Mouse (Mus musculus) neural tube, embryonic 13.5 days (tissue): ENCODE data around the gene Tmem17. TPM values are rescaled to one million over a fixed set of nuclear protein-coding genes. Genes with fewer than 3 reads are reported as not detected.

Experiments
- polyA plus RNA-seq: library from polyadenylated mRNA; unstranded; fragments of >200 nt; fragmentation: Nextera tagmentation; extraction: Ambion mirVana; gene quantifications from 2 replicates; pipeline ENCODE4 v1.2.1, GENCODE M21; 2015

Tmem17 gene
- polyA plus RNA-seq, 1 experiment from 2014 or later, result 20.8 TPM

Other genes with a start within 250 kb of the Tmem17 start
- gene Ehbp1, start 169.8 kb upstream of the Tmem17 start, polyA plus RNA-seq, result 17.9 and 19.3 TPM in 2 replicates